Mouse (Mus musculus): Measurements from ENCODE around the gene Rgs3.

DNA sequence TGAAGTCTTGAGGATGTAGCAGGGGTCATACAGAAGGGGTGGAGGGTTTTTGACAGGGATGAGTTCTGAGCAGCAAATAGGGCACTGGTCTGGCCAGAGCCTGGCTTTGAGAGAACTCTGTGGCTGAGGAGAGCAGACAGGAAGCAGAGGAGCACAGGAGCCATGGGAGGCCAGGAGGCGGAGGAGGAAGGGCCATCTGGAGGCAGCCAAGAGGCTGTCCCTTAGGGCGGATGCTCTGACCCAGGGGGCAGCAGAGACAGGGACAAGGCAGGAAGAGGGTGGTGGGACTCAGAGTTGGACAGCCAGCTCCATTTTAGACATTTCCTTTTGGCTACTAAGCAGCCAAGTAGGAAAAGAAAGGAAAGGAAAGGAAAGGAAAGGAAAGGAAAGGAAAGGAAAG lies 43.6 kb upstream of the Rgs3 start:
- TF ChIP-seq CTCF (IDR thresholded peaks at IDR 0.05; ENCODE audit: low read depth) = peak; percentile 51
- no peak for TF ChIP-seq EP300 (IDR thresholded peaks at IDR 0.05; ENCODE audit: low read depth)

Measured in liver, postnatal 0 days (tissue).